Comparison of ENCODE assay signal across 11 mouse cellular contexts in genomic region chr19:56231849-56232248, GRCm38 (mm10). TPM values are rescaled to one million over a fixed set of nuclear protein-coding genes. Genes with fewer than 3 reads are reported as not detected.
A peak's percentile ranks its signal among the peaks of the same experiment; 100 is the strongest.
DNase-seq lines count a peak whose midpoint lies in the region; ATAC-seq and TF ChIP-seq lines count a peak whose summit lies in the region.
"Had no signal": no experiment of that assay in that cellular context is flagged by ENCODE, and none has a peak within 500 bp of the region (broad histone marks: within the 10 kb centered on the region; RNA-seq: fewer than 3 reads in every experiment).

No protein-coding gene starts in this region.

- no peak for DNase-seq in heart, postnatal 0 days (ENCODE audit: low spot score)
- DNase-seq in ES-E14 (ENCODE audit: low read depth, low spot score) = no peak
- peak; percentile 66 for DNase-seq in lung, postnatal 0 days (ENCODE audit: low spot score)
- DNase-seq in thymus, postnatal 10 days (ENCODE audit: low spot score in 2 of 2) = no peak
- no peak for DNase-seq in right cerebral cortex, postnatal 14 days
- no peak for DNase-seq in adrenal gland, adult (ENCODE audit: inconsistent age in 2 of 2, low spot score in 1 of 2)
- DNase-seq: adrenal gland, postnatal 10 days had no signal

- in situ Hi-C loops in ES-E14 (cut with MboI; ENCODE audit: low sequenced_read_pairs in 2 of 2, unreplicated experiment in 2 of 2) = no loop called here

- no peak overlapping the region for H3K4me3 ChIP-seq in heart, postnatal 0 days (ENCODE audit: low read depth, low read length)
- H3K4me3 ChIP-seq in heart, embryonic 12.5 days = no peak overlapping the region
- H3K4me3 ChIP-seq in ES-E14 (ENCODE audit: insufficient read depth in 1 of 2, low read depth in 1 of 2, low read length in 2 of 2, poor library complexity in 1 of 2, severe bottlenecking in 1 of 2) = no peak overlapping the region
- H3K4me3 ChIP-seq in forebrain, embryonic 13.5 days = 0 out of 2 replicates have a peak overlapping the region, but pooled peaks have one; percentile 2
- H3K4me3 ChIP-seq in lung, postnatal 0 days (ENCODE audit: low read depth, low read length) = no peak overlapping the region

- TF ChIP-seq EP300 in heart, postnatal 0 days (IDR thresholded peaks at IDR 0.05; ENCODE audit: low read depth) = no peak
- TF ChIP-seq EP300 in lung, postnatal 0 days (IDR thresholded peaks at IDR 0.05) = no peak

- no peak overlapping the region for H3K4me2 ChIP-seq in heart, postnatal 0 days (ENCODE audit: low read depth, low read length)
- H3K4me2 ChIP-seq in heart, embryonic 12.5 days = no peak overlapping the region
- peak overlapping the region; percentile 38 for H3K4me2 ChIP-seq in forebrain, embryonic 13.5 days
- H3K4me2 ChIP-seq in lung, postnatal 0 days (replicated peaks; ENCODE audit: low read depth, low read length) = 0 out of 2 replicates have a peak overlapping the region, but pooled peaks have one; percentile 8

- no peak overlapping the region for H3K9ac ChIP-seq in heart, postnatal 0 days (replicated peaks; ENCODE audit: low read depth, low read length)
- no peak overlapping the region for H3K9ac ChIP-seq in heart, embryonic 12.5 days
- no peak overlapping the region for H3K9ac ChIP-seq in ES-E14 (ENCODE audit: insufficient read depth, low read depth, low read length, poor library complexity, severe bottlenecking)
- H3K9ac ChIP-seq in forebrain, embryonic 13.5 days = no peak overlapping the region
- no peak overlapping the region for H3K9ac ChIP-seq in lung, postnatal 0 days (replicated peaks; ENCODE audit: low read depth)

- ATAC-seq in heart, postnatal 0 days (ENCODE audit: insufficient read depth, low read depth) = no peak
- no peak for ATAC-seq in heart, embryonic 12.5 days (ENCODE audit: insufficient number of reproducible peaks, low FRiP score)
- peak; percentile 43; the same call in 1 of the 2 replicates for ATAC-seq in forebrain, embryonic 13.5 days
- ATAC-seq in lung, postnatal 0 days = peak; percentile 12; the same call in 1 of the 2 replicates

- H3K36me3 ChIP-seq in heart, postnatal 0 days (replicated peaks; ENCODE audit: control insufficient read depth, insufficient read depth, low read length) = no peaks in the 10 kb centered on the region
- no peaks in the 10 kb centered on the region for H3K36me3 ChIP-seq in heart, embryonic 12.5 days
- no peaks in the 10 kb centered on the region for H3K36me3 ChIP-seq in ES-E14 (ENCODE audit: control insufficient read depth, insufficient read depth, low read length, poor library complexity, severe bottlenecking)
- H3K36me3 ChIP-seq in forebrain, embryonic 13.5 days (ENCODE audit: poor library complexity, severe bottlenecking) = no peaks in the 10 kb centered on the region
- H3K36me3 ChIP-seq in lung, postnatal 0 days (ENCODE audit: insufficient read depth, low read length) = no peaks in the 10 kb centered on the region

- no peak for TF ChIP-seq CTCF in heart, postnatal 0 days (IDR thresholded peaks at IDR 0.05; ENCODE audit: low read depth)
- TF ChIP-seq CTCF in lung, postnatal 0 days (IDR thresholded peaks at IDR 0.05) = no peak

- H3K27me3 ChIP-seq in heart, postnatal 0 days (ENCODE audit: control insufficient read depth, insufficient read depth, low read length) = no peaks in the 10 kb centered on the region
- no peaks in the 10 kb centered on the region for H3K27me3 ChIP-seq in heart, embryonic 12.5 days (replicated peaks)
- peaks cover 3% of the 10 kb centered on the region; the same call in 1 of the 2 replicates for H3K27me3 ChIP-seq in forebrain, embryonic 13.5 days
- H3K27me3 ChIP-seq in lung, postnatal 0 days (replicated peaks; ENCODE audit: insufficient read depth, low read length) = no peaks in the 10 kb centered on the region

- peak overlapping the region; percentile 30; the same call in 1 of the 2 replicates for H3K27ac ChIP-seq in heart, postnatal 0 days (ENCODE audit: low read depth)
- H3K27ac ChIP-seq in heart, embryonic 12.5 days (ENCODE audit: poor library complexity, severe bottlenecking) = no peak overlapping the region
- no peak overlapping the region for H3K27ac ChIP-seq in ES-E14 (ENCODE audit: insufficient read depth, low read depth, low read length, poor library complexity, severe bottlenecking)
- peak overlapping the region; percentile 32 for H3K27ac ChIP-seq in forebrain, embryonic 13.5 days
- no peak overlapping the region for H3K27ac ChIP-seq in lung, postnatal 0 days (ENCODE audit: low read length)

- 0 out of 2 replicates have a peak, but pooled peaks cover 3% of the 10 kb centered on the region for H3K4me1 ChIP-seq in heart, postnatal 0 days (ENCODE audit: control insufficient read depth, insufficient read depth)
- H3K4me1 ChIP-seq in heart, embryonic 12.5 days (replicated peaks) = no peaks in the 10 kb centered on the region; the same call in 1 of the 2 replicates
- H3K4me1 ChIP-seq in ES-E14 (ENCODE audit: control insufficient read depth in 2 of 2, insufficient read depth in 2 of 2, low read length in 2 of 2, poor library complexity in 1 of 2) = peaks cover 2% of the 10 kb centered on the region in 2 experiments; a peak in 1 of 4 replicates
- peaks cover 25% of the 10 kb centered on the region for H3K4me1 ChIP-seq in forebrain, embryonic 13.5 days
- H3K4me1 ChIP-seq in lung, postnatal 0 days (ENCODE audit: insufficient read depth, low read depth, low read length) = peaks cover 6% of the 10 kb centered on the region; the same call in 1 of the 2 replicates

- H3K9me3 ChIP-seq in heart, postnatal 0 days (replicated peaks; ENCODE audit: control insufficient read depth, low read length) = no peaks in the 10 kb centered on the region
- peaks cover 6% of the 10 kb centered on the region for H3K9me3 ChIP-seq in heart, embryonic 12.5 days (replicated peaks)
- no peaks in the 10 kb centered on the region for H3K9me3 ChIP-seq in ES-E14 (ENCODE audit: control insufficient read depth, insufficient read depth, low read depth, low read length)
- H3K9me3 ChIP-seq in forebrain, embryonic 13.5 days (replicated peaks) = peaks cover 6% of the 10 kb centered on the region
- H3K9me3 ChIP-seq in lung, postnatal 0 days (ENCODE audit: low read length) = no peaks in the 10 kb centered on the region

- 52% methylated on average over 9 of the region's 9 CpGs for WGBS in heart, postnatal 0 days
- 60% methylated on average over 9 of the region's 9 CpGs for WGBS in heart, embryonic 12.5 days
- WGBS in forebrain, embryonic 13.5 days = 9% methylated on average over 9 of the region's 9 CpGs
- WGBS in lung, postnatal 0 days = 14% methylated on average over 9 of the region's 9 CpGs

TF ChIP-seq in ES-E14, 5 proteins besides CTCF, POLR2A, EP300 and RAD21:
- TF ChIP-seq ZNF384 (IDR thresholded peaks at IDR 0.05; ENCODE audit: low read depth, low read length) (peak; percentile 25; the same call in 1 of the 2 replicates), MAFK (IDR thresholded peaks at IDR 0.05; ENCODE audit: insufficient read depth, low read depth, low read length) (no peak), CHD2 (IDR thresholded peaks at IDR 0.05; ENCODE audit: low read depth, low read length) (no peak), HCFC1 (IDR thresholded peaks at IDR 0.05; ENCODE audit: borderline replicate concordance, insufficient read depth, low read length) (no peak)

RNA-seq across cellular contexts. Expression of gene Habp2, which starts 55.1 kb away (rescaled TPM):
- not detected in 2 replicates for total RNA-seq in heart, postnatal 0 days (2014; rRNA removed; ENCODE audit: low replicate concordance)
- polyA plus RNA-seq in heart, postnatal 0 days (2015; fragmentation: Nextera tagmentation; extraction: Ambion mirVana) = 3.9 and 4.1 TPM in 2 replicates
- 1.1 and 1.9 TPM in 2 replicates for polyA plus RNA-seq in heart, embryonic 12.5 days (2016; fragmentation: Nextera tagmentation; extraction: Ambion mirVana)
- 0.42 and 1.6 TPM in 2 replicates for total RNA-seq in ES-E14 (2012; rRNA removed)
- polyA plus RNA-seq in forebrain, embryonic 13.5 days (2015; fragmentation: Nextera tagmentation; extraction: Ambion mirVana) = 0.10 TPM in 1 of 2 replicates, not detected in the other
- polyA plus RNA-seq in lung, postnatal 0 days (2015; fragmentation: Nextera tagmentation; extraction: Ambion mirVana) = 0.18 TPM in 1 of 2 replicates, not detected in the other
- total RNA-seq: CH12.LX; left cerebral cortex, postnatal 36 days had no signal

Comparison
In these comparisons a context has a peak if more than half of its experiments do, and no peak if none do; other contexts are left out.
1. H3K27ac ChIP-seq: peak in heart, postnatal 0 days (single experiment) and forebrain, embryonic 13.5 days (single experiment); none in heart, embryonic 12.5 days (single experiment), ES-E14 (single experiment) and lung, postnatal 0 days (single experiment).
2. ATAC-seq: peak in forebrain, embryonic 13.5 days (single experiment) and lung, postnatal 0 days (single experiment); none in heart, postnatal 0 days (single experiment) and heart, embryonic 12.5 days (single experiment).
3. H3K4me2 ChIP-seq: peak in forebrain, embryonic 13.5 days (single experiment) and lung, postnatal 0 days (single experiment); none in heart, postnatal 0 days (single experiment) and heart, embryonic 12.5 days (single experiment).